Mouse (Mus musculus): Measurements from ENCODE around the gene Gm28434. TPM values are rescaled to one million over a fixed set of nuclear protein-coding genes. Genes with fewer than 3 reads are reported as not detected.

Gene Gm28434
- polyA plus RNA-seq (2016; fragmentation: Nextera tagmentation; extraction: Ambion mirVana), result not detected in 2 replicates

GRCm38 (mm10) chr5:87969201-87969600 lies at the start of gene Gm28434, which contains the start of gene 2310003L06Rik:
Gm28434 (plus strand) TSS chr5:87969517.
2310003L06Rik (plus strand) TSS chr5:87969459.
- 73% methylated on average over 2 of the region's 2 CpGs for WGBS
- ATAC-seq (ENCODE audit: low FRiP score, low read depth), result no peak
- no peak within 1 kb of the TSS for H3K27ac ChIP-seq
- H3K4me2 ChIP-seq (replicated peaks), result no peak within 1 kb of the TSS
- H3K9ac ChIP-seq, result no peak within 1 kb of the TSS
- H3K4me3 ChIP-seq, result no peak within 1 kb of the TSS
- no peaks in the 10 kb centered on the region for H3K4me1 ChIP-seq
- H3K27me3 ChIP-seq (replicated peaks), result no peaks in the 10 kb centered on the region
- no peaks in the 10 kb centered on the region for H3K36me3 ChIP-seq
- H3K9me3 ChIP-seq, result no peaks in the 10 kb centered on the region

- no peak for ATAC-seq (ENCODE audit: low FRiP score, low read depth)
- Histone ChIP-seq H3K4me1 (no peaks in the 10 kb centered on the region), H3K36me3 (no peaks in the 10 kb centered on the region), H3K4me3 (no peak within 1 kb of the TSS), H3K27me3 (replicated peaks) (no peaks in the 10 kb centered on the region), H3K4me2 (replicated peaks) (no peak within 1 kb of the TSS), H3K27ac (no peak within 1 kb of the TSS), H3K9ac (no peak within 1 kb of the TSS), H3K9me3 (no peaks in the 10 kb centered on the region)
- 29% methylated on average over 5 of the region's 5 CpGs for WGBS
Observed at GRCm38 (mm10) chr5:87925372-87925771, 43.9 kb upstream of the Gm28434 start, which contains the start of gene Csn3. Csn3 (plus strand) TSS chr5:87925579.

- H3K4me2 ChIP-seq (replicated peaks), result no peak overlapping the region
Observed at GRCm38 (mm10) chr5:87931603-87932002, 37.7 kb upstream of the Gm28434 start.

GRCm38 (mm10) chr5:87940752-87941151 lies 28.6 kb upstream of the Gm28434 start:
- no peak overlapping the region for H3K27ac ChIP-seq
- no peak for ATAC-seq (ENCODE audit: low FRiP score, low read depth)
- no peak overlapping the region for H3K4me3 ChIP-seq
- H3K36me3 ChIP-seq, result no peaks in the 10 kb centered on the region
- H3K4me2 ChIP-seq (replicated peaks), result no peak overlapping the region
- no peaks in the 10 kb centered on the region for H3K4me1 ChIP-seq
- WGBS, result 56% methylated on average over 3 of the region's 3 CpGs
- no peak overlapping the region for H3K9ac ChIP-seq
- H3K27me3 ChIP-seq (replicated peaks), result no peaks in the 10 kb centered on the region
- H3K9me3 ChIP-seq, result no peaks in the 10 kb centered on the region

More at GRCm38 (mm10) chr5:87931603-87932002, 37.7 kb upstream of the Gm28434 start:
- no peak overlapping the region for H3K9ac ChIP-seq
- ATAC-seq (ENCODE audit: low FRiP score, low read depth), result no peak
- WGBS, result 57% methylated on average over 1 of the region's 1 CpGs
- no peaks in the 10 kb centered on the region for H3K27me3 ChIP-seq (replicated peaks)
- H3K27ac ChIP-seq, result no peak overlapping the region
- no peaks in the 10 kb centered on the region for H3K36me3 ChIP-seq
- H3K4me3 ChIP-seq, result no peak overlapping the region
- no peaks in the 10 kb centered on the region for H3K9me3 ChIP-seq
- no peaks in the 10 kb centered on the region for H3K4me1 ChIP-seq

- no peak for ATAC-seq (ENCODE audit: low FRiP score, low read depth)
- Histone ChIP-seq H3K9me3 (no peaks in the 10 kb centered on the region), H3K4me3 (no peak overlapping the region), H3K9ac (no peak overlapping the region), H3K27ac (no peak overlapping the region), H3K27me3 (replicated peaks) (no peaks in the 10 kb centered on the region), H3K4me1 (no peaks in the 10 kb centered on the region), H3K4me2 (replicated peaks) (no peak overlapping the region), H3K36me3 (no peaks in the 10 kb centered on the region)
Observed at GRCm38 (mm10) chr5:87942515-87942914, 26.8 kb upstream of the Gm28434 start.

GRCm38 (mm10) chr5:87951836-87952235 lies 17.5 kb upstream of the Gm28434 start:
- Histone ChIP-seq H3K9me3 (no peaks in the 10 kb centered on the region), H3K27me3 (replicated peaks) (no peaks in the 10 kb centered on the region), H3K4me2 (replicated peaks) (no peak overlapping the region), H3K4me1 (no peaks in the 10 kb centered on the region), H3K9ac (no peak overlapping the region), H3K4me3 (no peak overlapping the region), H3K36me3 (no peaks in the 10 kb centered on the region), H3K27ac (no peak overlapping the region)
- ATAC-seq (ENCODE audit: low FRiP score, low read depth), result no peak

GRCm38 (mm10) chr5:87979139-87979538 lies 9.8 kb downstream of the Gm28434 start, which contains the start of gene Cabs1:
Cabs1 (plus strand) TSS chr5:87979439.
- no peak for ATAC-seq (ENCODE audit: low FRiP score, low read depth)
- WGBS, result 92% methylated on average over 3 of the region's 3 CpGs
- H3K4me3 ChIP-seq, result no peak within 1 kb of the TSS
- no peak within 1 kb of the TSS for H3K4me2 ChIP-seq (replicated peaks)
- no peaks in the 10 kb centered on the region for H3K9me3 ChIP-seq
- no peaks in the 10 kb centered on the region for H3K36me3 ChIP-seq
- H3K27ac ChIP-seq, result no peak within 1 kb of the TSS
- no peaks in the 10 kb centered on the region for H3K27me3 ChIP-seq (replicated peaks)
- H3K4me1 ChIP-seq, result no peaks in the 10 kb centered on the region
- H3K9ac ChIP-seq, result no peak within 1 kb of the TSS

GRCm38 (mm10) chr5:87982468-87983214 lies 13.3 kb downstream of the Gm28434 start:
- 68% methylated on average over 3 of the region's 3 CpGs for WGBS
- no peaks in the 10 kb centered on the region for H3K9me3 ChIP-seq
- H3K4me3 ChIP-seq, result no peak overlapping the region
- H3K36me3 ChIP-seq, result no peaks in the 10 kb centered on the region
- no peaks in the 10 kb centered on the region for H3K27me3 ChIP-seq (replicated peaks)
- H3K4me1 ChIP-seq, result no peaks in the 10 kb centered on the region
- no peak overlapping the region for H3K27ac ChIP-seq
- ATAC-seq (ENCODE audit: low FRiP score, low read depth), result no peak
- H3K9ac ChIP-seq, result no peak overlapping the region
- no peak overlapping the region for H3K4me2 ChIP-seq (replicated peaks)

GRCm38 (mm10) chr5:88002249-88002648 lies 32.9 kb downstream of the Gm28434 start, which contains the start of gene Smr3a:
Smr3a (plus strand) TSS chr5:88002549.
- Histone ChIP-seq H3K4me3 (no peak within 1 kb of the TSS), H3K4me2 (replicated peaks) (no peak within 1 kb of the TSS), H3K9ac (no peak within 1 kb of the TSS), H3K36me3 (no peaks in the 10 kb centered on the region), H3K9me3 (no peaks in the 10 kb centered on the region), H3K27me3 (replicated peaks) (no peaks in the 10 kb centered on the region), H3K4me1 (no peaks in the 10 kb centered on the region), H3K27ac (no peak within 1 kb of the TSS)
- WGBS, result 86% methylated on average over 3 of the region's 3 CpGs
- ATAC-seq (ENCODE audit: low FRiP score, low read depth), result no peak

- ATAC-seq (ENCODE audit: low FRiP score, low read depth), result no peak
- Histone ChIP-seq H3K4me1 (no peaks in the 10 kb centered on the region), H3K36me3 (no peaks in the 10 kb centered on the region), H3K27me3 (replicated peaks) (no peaks in the 10 kb centered on the region), H3K9me3 (no peaks in the 10 kb centered on the region), H3K4me2 (replicated peaks) (no peak overlapping the region), H3K4me3 (no peak overlapping the region), H3K9ac (no peak overlapping the region), H3K27ac (no peak overlapping the region)
Observed at GRCm38 (mm10) chr5:88005241-88005640, 35.9 kb downstream of the Gm28434 start.

Other genes with a start within 250 kb of the Gm28434 start
- gene Csn1s2a, start 194.9 kb upstream of the Gm28434 start, polyA plus RNA-seq (2016; fragmentation: Nextera tagmentation; extraction: Ambion mirVana), result not detected in 2 replicates
- not detected in 2 replicates for gene Csn1s2b, start 161.4 kb upstream of the Gm28434 start, polyA plus RNA-seq (2016; fragmentation: Nextera tagmentation; extraction: Ambion mirVana)
- gene Prr27, start 143.8 kb upstream of the Gm28434 start, polyA plus RNA-seq (2016; fragmentation: Nextera tagmentation; extraction: Ambion mirVana), result not detected in 2 replicates
- not detected in 2 replicates for gene Odam, start 84.5 kb upstream of the Gm28434 start, polyA plus RNA-seq (2016; fragmentation: Nextera tagmentation; extraction: Ambion mirVana)
- gene Csn3, start 43.9 kb upstream of the Gm28434 start, polyA plus RNA-seq (2016; fragmentation: Nextera tagmentation; extraction: Ambion mirVana), result 0.20 and 0.31 TPM in 2 replicates
- not detected in 2 replicates for gene 2310003L06Rik, start 58 bp upstream of the Gm28434 start, polyA plus RNA-seq (2016; fragmentation: Nextera tagmentation; extraction: Ambion mirVana)
- not detected in 2 replicates for gene Cabs1, start 9.9 kb downstream of the Gm28434 start, polyA plus RNA-seq (2016; fragmentation: Nextera tagmentation; extraction: Ambion mirVana)
- not detected in 2 replicates for gene Smr3a, start 33.0 kb downstream of the Gm28434 start, polyA plus RNA-seq (2016; fragmentation: Nextera tagmentation; extraction: Ambion mirVana)
- gene Smr2, start 117.0 kb downstream of the Gm28434 start, polyA plus RNA-seq (2016; fragmentation: Nextera tagmentation; extraction: Ambion mirVana), result not detected in 2 replicates
- gene Gm11116, start 142.0 kb downstream of the Gm28434 start, polyA plus RNA-seq (2016; fragmentation: Nextera tagmentation; extraction: Ambion mirVana), result not detected in 2 replicates
- not detected in 2 replicates for gene Gm11115, start 184.6 kb downstream of the Gm28434 start, polyA plus RNA-seq (2016; fragmentation: Nextera tagmentation; extraction: Ambion mirVana)

Data from neural tube, embryonic 12.5 days (tissue).